Mouse (Mus musculus) neutrophil, adult 83 days (primary cell): ENCODE data around the gene Nr1i2. TPM values are rescaled to one million over a fixed set of nuclear protein-coding genes. Genes with fewer than 3 reads are reported as not detected.

ENCODE experiments used
- total RNA-seq, 2 experiments: library from RNA; stranded (reverse); gene quantifications; one replicate each; pipeline ENCODE4 v1.2.4; 2023

Nr1i2 gene
- not detected for total RNA-seq

DNA sequence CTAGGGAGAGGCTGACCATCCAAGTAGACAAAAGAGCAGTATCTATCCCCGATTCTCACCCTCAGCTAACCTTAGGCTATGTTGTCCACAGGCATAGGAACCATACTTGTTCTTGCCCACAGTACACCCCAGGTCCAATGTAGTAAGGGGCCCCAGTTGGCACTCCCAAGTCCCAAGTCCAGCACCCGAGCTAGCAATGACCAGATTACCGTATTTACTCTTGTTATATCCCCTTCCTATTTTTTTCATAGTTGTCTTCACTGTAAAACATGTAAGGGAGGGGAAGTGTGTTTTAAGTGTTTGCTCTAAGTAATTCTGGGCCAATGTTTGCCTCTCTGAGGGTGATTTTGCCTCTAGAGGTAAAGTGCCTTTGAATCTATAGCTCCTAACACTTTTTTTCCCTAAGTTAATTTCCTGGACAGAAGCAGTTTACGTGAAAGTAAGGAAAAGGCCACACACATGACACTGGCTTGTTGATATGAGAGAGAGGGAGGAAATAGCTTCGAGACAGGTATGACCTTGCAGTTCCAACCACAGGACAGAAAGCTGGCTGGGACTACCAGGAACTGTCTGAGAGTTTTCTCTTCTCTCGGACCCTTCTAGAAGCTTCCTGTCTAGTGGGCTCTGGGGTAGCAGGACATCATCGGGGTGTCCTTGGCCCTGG is at the start of gene Nr1i2:
TSS of gene Nr1i2 (minus strand) at position 140 of the 664 bp plus-strand sequence.

DNA sequence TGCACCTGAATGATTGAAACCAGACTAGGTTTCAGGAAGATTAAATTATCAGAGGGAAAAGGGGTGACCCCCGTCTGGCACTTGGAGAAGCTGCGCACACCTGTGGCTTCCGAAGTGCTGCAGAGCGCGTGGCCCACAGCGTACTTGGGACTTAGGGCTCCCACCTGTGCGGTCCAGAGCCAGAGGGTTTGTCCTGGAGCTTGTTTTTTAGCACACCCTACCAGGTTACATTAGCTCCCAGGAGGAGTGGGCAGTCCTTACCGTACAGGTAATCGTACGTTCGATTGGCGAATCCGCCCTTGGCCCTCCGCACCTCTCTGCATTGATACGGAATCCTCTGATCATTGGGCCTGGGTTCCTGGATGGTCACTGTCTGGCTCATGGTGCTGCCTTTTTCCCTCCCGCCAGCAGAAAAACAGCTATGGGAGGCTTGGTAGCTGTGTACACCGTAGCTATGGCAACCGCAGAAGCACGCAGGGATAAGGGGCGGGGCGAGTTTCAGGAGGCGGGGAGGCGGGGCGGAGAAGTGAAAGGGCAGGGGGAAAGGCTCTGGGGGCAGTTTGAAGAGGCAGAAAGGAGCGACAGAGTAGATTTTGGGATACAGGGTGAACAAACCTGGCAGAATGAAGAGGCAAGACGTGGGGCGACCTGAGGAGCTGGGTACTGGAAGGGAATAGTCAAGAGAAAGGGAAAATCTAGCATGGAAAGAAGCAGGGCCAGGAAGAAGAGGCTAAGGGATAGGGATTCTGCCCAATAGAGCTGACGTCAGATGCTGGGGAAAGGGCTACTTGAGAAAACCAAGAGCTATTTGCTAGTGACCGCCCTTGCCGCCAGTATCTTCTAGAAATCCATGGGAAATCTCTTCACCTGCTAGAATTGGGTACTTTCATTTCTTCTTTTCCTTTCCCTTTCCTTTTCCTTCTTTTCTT is 47.0 kb upstream of the Nr1i2 start, which contains the start of gene Maats1:
TSS of gene Maats1 (minus strand) at position 748 of the 929 bp plus-strand sequence.

Other genes starting within 250 kb of the Nr1i2 start
- gene Gsk3b, start 205.8 kb downstream of the Nr1i2 start, total RNA-seq, result 10 to 100 TPM; 61.5 to 66.2 TPM
- not detected for gene Maats1, start 47.3 kb upstream of the Nr1i2 start, total RNA-seq
- gene Cox17, start 52.2 kb upstream of the Nr1i2 start, total RNA-seq, result 10 to 100 TPM; 80.4 to 80.6 TPM
- gene Gm21987, start 52.2 kb upstream of the Nr1i2 start, total RNA-seq, result not detected
- 1 to 10 TPM; 4.3 to 4.5 TPM for gene Popdc2, start 67.4 kb upstream of the Nr1i2 start, total RNA-seq
- gene Pla1a, start 138.3 kb upstream of the Nr1i2 start, total RNA-seq, result under 1 TPM; 0.20 to 0.22 TPM
- gene Adprh, start 157.9 kb upstream of the Nr1i2 start, total RNA-seq, result 10 to 100 TPM; 41.1 to 42.7 TPM
- 10 to 100 TPM; 12.3 to 25.8 TPM for gene Cd80, start 160.7 kb upstream of the Nr1i2 start, total RNA-seq
- gene Timmdc1, start 227.8 kb upstream of the Nr1i2 start, total RNA-seq, result 10 to 100 TPM; 11.8 to 13.2 TPM